Mouse (Mus musculus) midbrain, postnatal 0 days (tissue): ENCODE results near the gene BC052040. TPM values are rescaled to one million over a fixed set of nuclear protein-coding genes. Genes with fewer than 3 reads are reported as not detected.

Source experiments
- ATAC-seq: fragments of 200-750 bp; cut with Nextera tagmentation; 2 replicates; pipeline ENCODE4 v1.8.0; 2017; ENCODE audit warnings: moderate number of reproducible peaks, mild to moderate bottlenecking, moderate TSS enrichment, moderate library complexity; ENCODE audit not compliant: low FRiP score
- DNase-seq: peaks from one replicate; pipeline ENCODE4 v3.0.0-alpha.2; 2015; ENCODE audit warnings: low spot score
- H3K27ac ChIP-seq: fragments of 300-500 bp; sonication (generic); 2 replicates; pipeline ENCODE4 v1.5.1; 2014; ENCODE audit warnings: low read depth, mild to moderate bottlenecking, low read length, mixed read lengths
- H3K27me3 ChIP-seq: fragments of 300-500 bp; sonication (generic); 2 replicates; pipeline ENCODE4 v1.6.1; 2014; ENCODE audit warnings: low read length, control low read depth, mixed read lengths; ENCODE audit not compliant: insufficient read depth
- H3K36me3 ChIP-seq: fragments of 300-500 bp; sonication (generic); 2 replicates; pipeline ENCODE4 v1.6.1; 2014; ENCODE audit warnings: low read length, control low read depth, mixed read lengths; ENCODE audit not compliant: insufficient read depth
- H3K4me1 ChIP-seq: fragments of 300-500 bp; sonication (generic); 2 replicates; pipeline ENCODE4 v1.6.1; 2014; ENCODE audit warnings: mild to moderate bottlenecking, control low read depth, antibody characterized with exemption, low read length, mixed read lengths; ENCODE audit not compliant: insufficient read depth
- H3K4me2 ChIP-seq: fragments of 300-500 bp; sonication (generic); 2 replicates; pipeline ENCODE4 v1.6.1; 2014; ENCODE audit warnings: low read depth, mild to moderate bottlenecking, low read length, mixed read lengths; ENCODE audit not compliant: poor library complexity, severe bottlenecking
- H3K4me3 ChIP-seq: fragments of 300-500 bp; sonication (generic); 2 replicates; pipeline ENCODE4 v1.5.1; 2014; ENCODE audit warnings: low read depth, mild to moderate bottlenecking, low read length, moderate library complexity
- H3K9ac ChIP-seq: fragments of 300-500 bp; sonication (generic); replicated peaks from 2 replicates; pipeline ENCODE4 v1.6.1; 2014; ENCODE audit warnings: mild to moderate bottlenecking, low read length, moderate library complexity, mixed read lengths; ENCODE audit not compliant: poor library complexity, severe bottlenecking
- H3K9me3 ChIP-seq: fragments of 300-500 bp; sonication (generic); 2 replicates; pipeline ENCODE4 v1.6.1; 2016; ENCODE audit warnings: low read length, control low read depth
- CTCF ChIP-seq: IDR thresholded peaks from 2 replicates; pipeline ENCODE4 v1.5.1; 2016; ENCODE audit warnings: antibody characterized with exemption, mild to moderate bottlenecking
- WGBS: fragments of 180-500 bp; shearing (Covaris S2); extraction: QIAGEN DNeasy Blood & Tissue Kit; methylation state at CpG from one replicate; pipeline ENCODE4 v1.1.7; 2014; 5-methylcytosine and 5-hydroxymethylcytosine counted together
- polyA plus RNA-seq: library from polyadenylated mRNA; unstranded; fragments of >200 nt; fragmentation: Nextera tagmentation; extraction: Ambion mirVana; gene quantifications from 2 replicates; pipeline ENCODE4 v1.2.1, GENCODE M21; 2015
- total RNA-seq: library from RNA; depleted of rRNA; stranded (reverse); fragments of >200 nt; gene quantifications from 2 replicates; pipeline ENCODE4 v1.2.3, GENCODE M21; 2014

BC052040 gene
- total and polyA plus RNA-seq, 2 experiments from 2014 or later, result 16.1 to 17.3 TPM

GRCm38 (mm10) chr2:115597017-115597416 lies 15.5 kb downstream of the BC052040 start:
- Histone ChIP-seq H3K4me1 (no peaks in the 10 kb centered on the region; the same call in 1 of the 2 replicates), H3K27ac (no peak overlapping the region), H3K4me3 (no peak overlapping the region), H3K9ac (no peak overlapping the region), H3K9me3 (no peaks in the 10 kb centered on the region), H3K27me3 (no peaks in the 10 kb centered on the region), H3K4me2 (no peak overlapping the region), H3K36me3 (no peaks in the 10 kb centered on the region)
- 70% methylated on average over 10 of the region's 10 CpGs for WGBS
- TF ChIP-seq CTCF, result no peak
- DNase-seq (peak; percentile 23), ATAC-seq (no peak)

- no peak for ATAC-seq
- no peaks in the 10 kb centered on the region for H3K9me3 ChIP-seq
These were observed 16.8 kb downstream of the BC052040 start for GRCm38 (mm10) chr2:115598266-115598665.

GRCm38 (mm10) chr2:115600724-115601123 lies 19.2 kb downstream of the BC052040 start:
- H3K9me3 ChIP-seq, result no peaks in the 10 kb centered on the region
- ATAC-seq (no peak), DNase-seq (no peak)
- 50% methylated on average over 5 of the region's 5 CpGs for WGBS
- H3K36me3 ChIP-seq, result no peaks in the 10 kb centered on the region
- no peaks in the 10 kb centered on the region; the same call in 1 of the 2 replicates for H3K4me1 ChIP-seq
- H3K27ac ChIP-seq, result no peak overlapping the region
- no peak overlapping the region for H3K4me2 ChIP-seq
- TF ChIP-seq CTCF, result no peak
- H3K4me3 ChIP-seq, result no peak overlapping the region
- no peak overlapping the region for H3K9ac ChIP-seq
- H3K27me3 ChIP-seq, result no peaks in the 10 kb centered on the region

More at GRCm38 (mm10) chr2:115598266-115598665, 16.8 kb downstream of the BC052040 start:
- Histone ChIP-seq H3K9ac (no peak overlapping the region), H3K4me1 (no peaks in the 10 kb centered on the region; the same call in 1 of the 2 replicates), H3K4me2 (no peak overlapping the region), H3K36me3 (no peaks in the 10 kb centered on the region), H3K27ac (no peak overlapping the region), H3K4me3 (no peak overlapping the region), H3K27me3 (no peaks in the 10 kb centered on the region)
- no peak for TF ChIP-seq CTCF
- WGBS, result 91% methylated on average over 5 of the region's 5 CpGs
- DNase-seq, result no peak

GRCm38 (mm10) chr2:115601280-115601679 lies 19.8 kb downstream of the BC052040 start:
- no peaks in the 10 kb centered on the region; the same call in 1 of the 2 replicates for H3K4me1 ChIP-seq
- no peak overlapping the region for H3K4me3 ChIP-seq
- DNase-seq (no peak), ATAC-seq (no peak)
- H3K27ac ChIP-seq, result no peak overlapping the region
- no peak overlapping the region for H3K9ac ChIP-seq
- no peaks in the 10 kb centered on the region for H3K9me3 ChIP-seq
- no peaks in the 10 kb centered on the region for H3K36me3 ChIP-seq
- no peaks in the 10 kb centered on the region for H3K27me3 ChIP-seq
- H3K4me2 ChIP-seq, result no peak overlapping the region
- no peak for TF ChIP-seq CTCF
- 68% methylated on average over 1 of the region's 1 CpGs for WGBS

- no peak overlapping the region for H3K4me2 ChIP-seq
- no peak overlapping the region for H3K27ac ChIP-seq
- TF ChIP-seq CTCF, result no peak
- DNase-seq (no peak), ATAC-seq (no peak)
- no peak overlapping the region for H3K9ac ChIP-seq
- H3K4me1 ChIP-seq, result no peaks in the 10 kb centered on the region; the same call in 1 of the 2 replicates
- H3K36me3 ChIP-seq, result no peaks in the 10 kb centered on the region
- WGBS, result 73% methylated on average over 2 of the region's 2 CpGs
- H3K9me3 ChIP-seq, result no peaks in the 10 kb centered on the region
- no peaks in the 10 kb centered on the region for H3K27me3 ChIP-seq
- no peak overlapping the region for H3K4me3 ChIP-seq
These were observed 20.6 kb downstream of the BC052040 start for GRCm38 (mm10) chr2:115602116-115602515.

- H3K36me3 ChIP-seq, result no peaks in the 10 kb centered on the region
- no peak overlapping the region for H3K27ac ChIP-seq
- DNase-seq (no peak), ATAC-seq (no peak)
- H3K27me3 ChIP-seq, result no peaks in the 10 kb centered on the region
- TF ChIP-seq CTCF, result no peak
- H3K9me3 ChIP-seq, result no peaks in the 10 kb centered on the region
- H3K4me1 ChIP-seq, result no peaks in the 10 kb centered on the region
- no peak overlapping the region for H3K4me2 ChIP-seq
- H3K4me3 ChIP-seq, result no peak overlapping the region
- H3K9ac ChIP-seq, result no peak overlapping the region
- 90% methylated on average over 6 of the region's 6 CpGs for WGBS
These were observed 22.6 kb downstream of the BC052040 start for GRCm38 (mm10) chr2:115604132-115604531.
